Mouse (Mus musculus): ENCODE results near the gene Enpp5.

GRCm38 (mm10) chr17:44029616-44030015 is 49.0 kb upstream of the Enpp5 start:
- no peak for TF ChIP-seq POLR2A (IDR thresholded peaks at IDR 0.05; ENCODE audit: insufficient read length, low read depth)
- TF ChIP-seq MAX (IDR thresholded peaks at IDR 0.05; ENCODE audit: low read depth) = no peak
- no peak for TF ChIP-seq SRF (IDR thresholded peaks at IDR 0.05; ENCODE audit: control insufficient read depth, insufficient read length, low read depth)
- TF ChIP-seq USF1 (IDR thresholded peaks at IDR 0.05; ENCODE audit: low read depth) = no peak

All from myocyte (in vitro differentiated cells).